Mouse (Mus musculus) brain, embryonic 14.5 days (tissue): ENCODE measurements around the gene Etfa.

ENCODE experiments used
- CTCF ChIP-seq: fragments of 200-500 bp; IDR thresholded peaks from 2 replicates; pipeline ENCODE4 v1.5.1; 2012; ENCODE audit warnings: inconsistent platforms, mild to moderate bottlenecking, moderate library complexity, borderline replicate concordance; ENCODE audit not compliant: insufficient read depth, insufficient read length; ENCODE audit errors: extremely low read depth
- POLR2A ChIP-seq: fragments of 200-500 bp; IDR thresholded peaks from 2 replicates; pipeline ENCODE4 v1.6.1; 2012; ENCODE audit warnings: mild to moderate bottlenecking, inconsistent platforms, borderline replicate concordance; ENCODE audit not compliant: poor library complexity, insufficient read depth, insufficient read length, severe bottlenecking; ENCODE audit errors: extremely low read depth

DNA sequence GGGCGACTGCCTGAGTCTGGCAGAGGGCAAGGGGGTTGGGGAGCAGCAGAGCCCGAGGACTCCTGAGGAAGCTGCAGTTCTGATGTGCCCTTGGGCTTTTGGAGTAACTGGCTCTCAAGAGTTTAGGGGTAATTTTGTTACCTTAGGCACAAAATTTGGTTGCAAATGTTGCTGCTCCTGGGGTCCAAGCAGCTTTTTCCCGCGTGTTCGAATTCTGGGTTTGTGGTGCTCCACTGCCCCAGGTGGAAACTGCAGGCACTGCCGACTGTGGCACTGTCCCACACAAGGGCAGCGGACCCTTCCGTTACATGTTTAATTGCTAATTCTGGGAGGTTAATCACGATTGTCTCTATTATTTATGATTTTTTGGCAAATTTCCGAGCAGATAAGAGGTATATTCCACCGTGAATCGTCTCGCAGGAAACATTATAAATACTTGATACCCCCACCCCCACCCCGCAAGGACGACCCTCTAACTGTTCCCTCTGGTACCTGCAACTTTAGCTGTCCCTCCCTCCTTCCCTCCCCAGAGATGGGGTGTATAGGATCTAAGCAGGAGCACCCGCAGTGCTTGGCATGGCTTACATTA is 37.4 kb upstream of the Etfa start:
- TF ChIP-seq POLR2A (no peak), CTCF (peak; percentile 48; the same call in 1 of the 2 replicates)
